ENCODE assay signal across 9 mouse cellular contexts in the genomic region with DNA sequence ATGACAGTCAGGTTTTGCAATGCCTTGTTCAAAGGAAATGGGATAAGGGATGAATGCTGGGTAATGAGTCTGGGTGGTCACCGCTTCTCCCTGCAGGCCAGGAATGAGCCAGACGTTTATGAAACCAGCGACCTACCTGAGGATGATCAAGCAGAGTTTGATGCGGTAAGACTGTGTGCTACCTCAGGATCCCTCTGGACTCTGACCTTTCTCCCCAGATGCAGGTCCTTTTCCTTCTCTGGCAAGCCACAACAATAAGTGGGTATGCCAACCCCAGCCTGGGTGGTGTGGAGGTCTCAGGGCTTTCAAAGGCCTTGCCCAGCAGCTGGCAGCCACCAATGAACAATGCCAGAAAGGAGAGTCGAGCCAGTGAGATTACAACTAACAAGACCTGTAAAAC. TPM values are rescaled to one million over a fixed set of nuclear protein-coding genes. Genes with fewer than 3 reads are reported as not detected.
DNase-seq lines count a peak whose midpoint lies in the region; ATAC-seq and TF ChIP-seq lines count a peak whose summit lies in the region.
"Had no signal": no experiment of that assay in that cellular context is flagged by ENCODE, and none has a peak within 500 bp of the region (broad histone marks: within the 10 kb centered on the region; RNA-seq: fewer than 3 reads in every experiment).

No protein-coding gene starts in this region.

- DNase-seq in heart, postnatal 10 days = no peak
- DNase-seq in midbrain, embryonic 14.5 days = no peak
- no peak for DNase-seq in T-cell, adult 2 months (ENCODE audit: low spot score)
- DNase-seq in frontal cortex, postnatal 36 days (ENCODE audit: low spot score in 2 of 2) = no peak
- DNase-seq in spleen, postnatal 10 days (ENCODE audit: low spot score in 2 of 2) = no peak

- no peak for TF ChIP-seq POLR2A in cortical plate, adult 2 months (IDR thresholded peaks at IDR 0.05; ENCODE audit: extremely low read depth, insufficient read depth, low read length)

- TF ChIP-seq CTCF in cortical plate, adult 2 months (IDR thresholded peaks at IDR 0.05; ENCODE audit: extremely low read depth, insufficient read depth, low read length) = no peak
- no peak for TF ChIP-seq CTCF in intestine, postnatal 0 days (IDR thresholded peaks at IDR 0.05; ENCODE audit: low read depth)

- H3K27ac ChIP-seq in heart, embryonic 15.5 days = no peak overlapping the region
- H3K27ac ChIP-seq in cortical plate, adult 2 months (ENCODE audit: insufficient read depth, low read length) = no peak overlapping the region
- H3K27ac ChIP-seq in intestine, postnatal 0 days (ENCODE audit: low read depth, low read length) = 0 out of 2 replicates have a peak overlapping the region, but pooled peaks have one; percentile 96
- no peak overlapping the region for H3K27ac ChIP-seq in midbrain, embryonic 14.5 days (replicated peaks; ENCODE audit: low read depth, low read length)

- peak overlapping the region; percentile 100 for H3K9ac ChIP-seq in heart, embryonic 15.5 days
- peak overlapping the region; percentile 100; the same call in 1 of the 2 replicates for H3K9ac ChIP-seq in intestine, postnatal 0 days (ENCODE audit: low read depth, low read length)
- H3K9ac ChIP-seq in midbrain, embryonic 14.5 days (replicated peaks; ENCODE audit: low read length) = peak overlapping the region; percentile 100

- ATAC-seq in heart, embryonic 15.5 days (replicated peaks; ENCODE audit: insufficient number of reproducible peaks, insufficient read depth, low FRiP score, low read depth) = no peak
- no peak for ATAC-seq in intestine, postnatal 0 days
- no peak for ATAC-seq in midbrain, embryonic 14.5 days (ENCODE audit: low FRiP score, low TSS enrichment)

- peaks cover 28% of the 10 kb centered on the region for H3K27me3 ChIP-seq in heart, embryonic 15.5 days
- peaks cover 18% of the 10 kb centered on the region for H3K27me3 ChIP-seq in intestine, postnatal 0 days (replicated peaks; ENCODE audit: control insufficient read depth, insufficient read depth, low read length)
- no peaks in the 10 kb centered on the region for H3K27me3 ChIP-seq in midbrain, embryonic 14.5 days (ENCODE audit: control insufficient read depth, insufficient read depth, low read length)
- H3K27me3 ChIP-seq: Patski had no signal

- no peaks in the 10 kb centered on the region for H3K9me3 ChIP-seq in heart, embryonic 15.5 days (replicated peaks)
- no peaks in the 10 kb centered on the region for H3K9me3 ChIP-seq in intestine, postnatal 0 days (ENCODE audit: control insufficient read depth)
- no peaks in the 10 kb centered on the region for H3K9me3 ChIP-seq in midbrain, embryonic 14.5 days (ENCODE audit: control insufficient read depth, low read length)

- intact Hi-C loops in heart, postnatal 10 days (cut with DNase I) = no loop called here

- H3K4me2 ChIP-seq in heart, embryonic 15.5 days = peak overlapping the region; percentile 85
- H3K4me2 ChIP-seq in intestine, postnatal 0 days (replicated peaks; ENCODE audit: low read depth) = peak overlapping the region; percentile 82
- H3K4me2 ChIP-seq in midbrain, embryonic 14.5 days (ENCODE audit: low read length) = peak overlapping the region; percentile 96

- H3K4me3 ChIP-seq in heart, embryonic 15.5 days = peak overlapping the region; percentile 99
- H3K4me3 ChIP-seq in cortical plate, adult 2 months (ENCODE audit: insufficient read depth, low read length) = peak overlapping the region; percentile 82
- peak overlapping the region; percentile 97 for H3K4me3 ChIP-seq in intestine, postnatal 0 days (ENCODE audit: low read depth, low read length)
- H3K4me3 ChIP-seq in midbrain, embryonic 14.5 days (replicated peaks; ENCODE audit: low read depth, low read length) = peak overlapping the region; percentile 100

- peaks cover 10% of the 10 kb centered on the region; the same call in 1 of the 2 replicates for H3K36me3 ChIP-seq in heart, embryonic 15.5 days
- peaks cover 32% of the 10 kb centered on the region for H3K36me3 ChIP-seq in intestine, postnatal 0 days (ENCODE audit: control insufficient read depth, insufficient read depth)
- peaks cover 42% of the 10 kb centered on the region for H3K36me3 ChIP-seq in midbrain, embryonic 14.5 days (ENCODE audit: control insufficient read depth, insufficient read depth, low read length)

- WGBS in heart, embryonic 15.5 days = 63% methylated on average over 5 of the region's 5 CpGs
- 50% methylated on average over 5 of the region's 5 CpGs for WGBS in intestine, postnatal 0 days
- WGBS in midbrain, embryonic 14.5 days = 69% methylated on average over 5 of the region's 5 CpGs

- peaks cover 28% of the 10 kb centered on the region for H3K4me1 ChIP-seq in heart, embryonic 15.5 days (replicated peaks)
- H3K4me1 ChIP-seq in cortical plate, adult 2 months (ENCODE audit: control insufficient read depth, insufficient read depth, low read length) = peaks cover 8% of the 10 kb centered on the region
- H3K4me1 ChIP-seq in intestine, postnatal 0 days (replicated peaks; ENCODE audit: control insufficient read depth, insufficient read depth, low read length) = peaks cover 7% of the 10 kb centered on the region; the same call in 1 of the 2 replicates
- H3K4me1 ChIP-seq in midbrain, embryonic 14.5 days (ENCODE audit: control insufficient read depth, insufficient read depth, low read length) = peaks cover 14% of the 10 kb centered on the region

RNA-seq across cellular contexts. Expression of gene Dctn2, which starts 1.1 kb away (rescaled TPM):
- 127 and 152 TPM in 2 replicates for polyA plus RNA-seq in heart, embryonic 15.5 days (2015; fragmentation: Nextera tagmentation; extraction: Ambion mirVana)
- total RNA-seq in heart, postnatal 10 days (2021) = 100 to 1,000 TPM; 166 to 167 TPM
- polyA plus RNA-seq in cortical plate, adult 2 months (2012; rRNA removed) = 304 and 309 TPM in 2 replicates
- polyA plus RNA-seq in intestine, postnatal 0 days (2015; fragmentation: Nextera tagmentation; extraction: Ambion mirVana) = 143 and 147 TPM in 2 replicates
- polyA plus RNA-seq in midbrain, embryonic 14.5 days (2014; fragmentation: Nextera tagmentation; extraction: Ambion mirVana) = 295 and 323 TPM in 2 replicates

RNA-seq across cellular contexts. Expression of gene Kif5a, which starts 4.2 kb away (rescaled TPM):
- 0.35 and 2.3 TPM in 2 replicates for polyA plus RNA-seq in heart, embryonic 15.5 days (2015; fragmentation: Nextera tagmentation; extraction: Ambion mirVana)
- total RNA-seq in heart, postnatal 10 days (2021) = under 1 TPM; 0.42 to 0.89 TPM
- polyA plus RNA-seq in cortical plate, adult 2 months (2012; rRNA removed) = 1,251 and 1,302 TPM in 2 replicates
- polyA plus RNA-seq in intestine, postnatal 0 days (2015; fragmentation: Nextera tagmentation; extraction: Ambion mirVana) = 2.7 and 3.7 TPM in 2 replicates
- 75.3 and 94.7 TPM in 2 replicates for polyA plus RNA-seq in midbrain, embryonic 14.5 days (2014; fragmentation: Nextera tagmentation; extraction: Ambion mirVana)

RNA-seq across cellular contexts. Expression of gene Mbd6, which starts 21.5 kb away (rescaled TPM):
- 10.6 and 15.7 TPM in 2 replicates for polyA plus RNA-seq in heart, embryonic 15.5 days (2015; fragmentation: Nextera tagmentation; extraction: Ambion mirVana)
- 10 to 100 TPM; 34.2 to 35.5 TPM for total RNA-seq in heart, postnatal 10 days (2021)
- 35.1 TPM in 2 replicates for polyA plus RNA-seq in cortical plate, adult 2 months (2012; rRNA removed)
- 8.7 and 12.8 TPM in 2 replicates for polyA plus RNA-seq in intestine, postnatal 0 days (2015; fragmentation: Nextera tagmentation; extraction: Ambion mirVana)
- polyA plus RNA-seq in midbrain, embryonic 14.5 days (2014; fragmentation: Nextera tagmentation; extraction: Ambion mirVana) = 17.4 and 18.0 TPM in 2 replicates

RNA-seq across cellular contexts. Expression of gene Mars, which starts 44.3 kb away (rescaled TPM):
- polyA plus RNA-seq in heart, embryonic 15.5 days (2015; fragmentation: Nextera tagmentation; extraction: Ambion mirVana) = 75.4 and 78.4 TPM in 2 replicates
- 10 to 100 TPM; 42.0 to 43.9 TPM for total RNA-seq in heart, postnatal 10 days (2021)
- 71.6 and 75.6 TPM in 2 replicates for polyA plus RNA-seq in cortical plate, adult 2 months (2012; rRNA removed)
- polyA plus RNA-seq in intestine, postnatal 0 days (2015; fragmentation: Nextera tagmentation; extraction: Ambion mirVana) = 47.2 and 50.7 TPM in 2 replicates
- 109 and 122 TPM in 2 replicates for polyA plus RNA-seq in midbrain, embryonic 14.5 days (2014; fragmentation: Nextera tagmentation; extraction: Ambion mirVana)

RNA-seq across cellular contexts. Expression of gene Arhgap9, which starts 54.4 kb away (rescaled TPM):
- polyA plus RNA-seq in heart, embryonic 15.5 days (2015; fragmentation: Nextera tagmentation; extraction: Ambion mirVana) = 2.0 and 11.0 TPM in 2 replicates
- total RNA-seq in heart, postnatal 10 days (2021) = 1 to 10 TPM; 3.3 to 4.1 TPM
- 1.2 and 1.4 TPM in 2 replicates for polyA plus RNA-seq in cortical plate, adult 2 months (2012; rRNA removed)
- 9.5 and 12.0 TPM in 2 replicates for polyA plus RNA-seq in intestine, postnatal 0 days (2015; fragmentation: Nextera tagmentation; extraction: Ambion mirVana)
- 0.18 and 1.1 TPM in 2 replicates for polyA plus RNA-seq in midbrain, embryonic 14.5 days (2014; fragmentation: Nextera tagmentation; extraction: Ambion mirVana)
- polyA plus RNA-seq: Patski had no signal

Comparison
In these comparisons a context has a peak if more than half of its experiments do, and no peak if none do; other contexts are left out.
1. RNA of gene Kif5a, which starts 4.2 kb away (polyA plus RNA-seq): 1,251 to 1,302 TPM in cortical plate, adult 2 months and 75.3 to 94.7 TPM in midbrain, embryonic 14.5 days; 2.7 to 3.7 TPM in intestine, postnatal 0 days and 0.35 to 2.3 TPM in heart, embryonic 15.5 days; every median in the first group is over 10 times any median in the second.
2. Peak in every context shown above with its lines, with median percentiles within 50 percentile points of each other: H3K4me2 ChIP-seq, H3K4me3 ChIP-seq and H3K9ac ChIP-seq.